Mouse (Mus musculus) gastrocnemius, postnatal 14 days (tissue): Measurements from ENCODE around the gene Gm10681. TPM values are rescaled to one million over a fixed set of nuclear protein-coding genes. Genes with fewer than 3 reads are reported as not detected.
"Not testable (repeated sequence)": the region's sequence is repeated elsewhere in the genome, so short reads cannot be mapped to it uniquely, and the experiment has no call there.

ENCODE experiments used
- DNase-seq: peaks from one replicate; pipeline ENCODE4 v3.0.0; 2021; ENCODE audit warnings: mixed read lengths
- intact Hi-C: fragments of 180-260 bp; cut with DNase I; formaldehyde crosslinking; loops from one replicate; pipeline ENCODE4 v1.15.1; 2025; ENCODE audit warnings: low total_unique reads
- total RNA-seq, 2 experiments: library from RNA; stranded (reverse); gene quantifications; 2 replicates each; pipeline ENCODE4 v1.2.3; 2021

Gene Gm10681
- total RNA-seq, 2 experiments from 2014 or later, result not detected

DNA sequence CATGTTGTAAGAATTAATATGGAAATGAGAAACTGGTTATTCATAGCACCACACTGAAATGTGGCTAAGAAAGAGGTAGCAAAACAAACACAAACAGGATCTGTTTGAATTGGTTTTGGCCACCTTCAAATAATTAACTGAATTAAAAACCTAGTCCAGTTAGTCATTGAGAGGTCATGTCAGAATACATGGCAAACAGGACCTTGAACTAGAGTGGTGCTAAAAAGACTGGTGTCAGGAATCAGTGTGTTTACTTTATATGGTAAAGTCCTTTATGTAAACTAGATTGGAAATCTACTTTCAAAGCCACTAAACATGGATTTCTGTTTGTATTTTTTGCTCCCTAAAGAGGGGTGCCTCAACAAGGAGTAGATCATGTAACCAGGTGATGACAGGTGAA is 63.6 kb downstream of the Gm10681 start:
- DNase-seq, intact Hi-C loops: not testable (repeated sequence)

DNA sequence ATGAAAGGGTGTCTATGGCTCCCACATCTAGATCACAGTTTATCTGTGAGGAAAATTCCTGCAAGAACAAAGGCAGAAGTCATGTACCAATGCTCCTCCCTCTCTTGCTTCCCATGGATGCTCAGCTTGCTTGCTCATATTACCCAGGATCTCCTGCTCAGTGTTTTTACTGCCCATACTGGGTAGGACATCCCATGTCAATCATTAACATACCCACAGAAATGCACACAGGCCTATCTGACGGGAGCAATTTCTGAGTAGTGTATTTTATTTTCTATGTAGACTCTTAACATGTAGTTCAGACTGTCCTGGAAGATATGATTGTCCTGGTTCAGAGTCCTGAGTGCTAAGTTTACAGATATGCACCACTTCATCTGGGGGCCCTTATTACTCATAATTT is 64.1 kb downstream of the Gm10681 start:
- DNase-seq, intact Hi-C loops: not testable (repeated sequence)

DNA sequence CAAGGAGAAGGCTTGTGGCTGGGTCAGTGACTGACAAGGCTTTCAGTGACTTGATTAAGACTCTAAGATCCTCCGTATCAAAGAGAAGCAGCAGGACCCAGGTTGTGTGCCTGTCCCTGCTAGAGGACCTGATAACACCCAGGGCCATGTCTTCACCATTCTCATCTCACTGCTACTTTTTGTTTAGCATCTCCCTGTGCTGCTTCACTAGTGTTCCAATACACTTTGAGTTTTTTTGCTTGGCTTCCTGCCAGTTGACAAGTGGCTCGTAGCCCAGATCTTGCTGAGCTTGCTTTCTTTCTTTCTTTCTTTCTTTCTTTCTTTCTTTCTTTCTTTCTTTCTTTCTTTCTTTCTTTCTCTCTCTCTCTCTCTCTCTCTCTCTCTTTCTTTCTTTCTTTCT is 65.8 kb downstream of the Gm10681 start:
- intact Hi-C loops, DNase-seq: not testable (repeated sequence)

- DNase-seq, intact Hi-C loops: not testable (repeated sequence)
These were observed 78.2 kb downstream of the Gm10681 start, which contains the start of gene Hsd3b4 for GRCm38 (mm10) chr3:98510414-98510813. Hsd3b4 (minus strand) TSS chr3:98510514.

DNA sequence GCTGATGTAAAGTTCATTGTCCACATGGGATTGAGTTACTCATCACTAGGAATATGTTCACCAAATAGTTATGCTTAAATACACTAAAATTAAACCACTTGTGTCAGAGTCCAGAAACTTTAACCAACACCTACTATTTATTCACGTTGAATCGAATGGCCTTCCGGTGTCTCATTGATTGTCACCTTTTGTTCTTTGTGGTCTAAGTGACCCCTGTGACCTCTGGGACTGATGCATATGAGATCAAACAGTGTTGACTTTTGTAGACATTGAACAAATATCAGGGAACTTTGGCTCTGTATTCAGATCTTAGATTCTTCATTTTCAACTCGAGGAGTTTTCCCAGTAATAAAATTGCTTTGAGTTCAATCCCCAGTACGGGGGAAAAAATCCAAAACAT is 81.4 kb downstream of the Gm10681 start:
- intact Hi-C loops, DNase-seq: not testable (repeated sequence)

Other genes starting within 250 kb of the Gm10681 start
- gene Phgdh, start 248.8 kb downstream of the Gm10681 start, total RNA-seq, result 1 to 10 TPM; 5.7 to 7.0 TPM
- gene Zfp697, start 206.3 kb downstream of the Gm10681 start, total RNA-seq, result 1 to 10 TPM; 1.2 to 1.3 TPM
- not detected for gene Gm4450, start 131.7 kb downstream of the Gm10681 start, total RNA-seq
- gene Hsd3b4, start 78.3 kb downstream of the Gm10681 start, total RNA-seq, result not detected
- gene Hsd3b5, start 41.4 kb upstream of the Gm10681 start, total RNA-seq, result not detected
- not detected for gene Hsd3b2, start 135.7 kb upstream of the Gm10681 start, total RNA-seq
- not detected for gene Hsd3b3, start 174.3 kb upstream of the Gm10681 start, total RNA-seq
- gene Hsd3b6, start 225.6 kb upstream of the Gm10681 start, total RNA-seq, result not detected